Mouse (Mus musculus): ENCODE data around the gene Smco3.

Gene Smco3

GRCm38 (mm10) chr6:136852762-136853161 is 17.5 kb upstream of the Smco3 start:
- peaks cover 11% of the 10 kb centered on the region; the same call in 1 of the 2 replicates for H3K27me3 ChIP-seq (ENCODE audit: insufficient read depth, low read length)
- H3K36me3 ChIP-seq (ENCODE audit: insufficient read depth, low read length), result no peaks in the 10 kb centered on the region
- H3K9me3 ChIP-seq (ENCODE audit: low read length), result no peaks in the 10 kb centered on the region
- TF ChIP-seq NANOG (IDR thresholded peaks at IDR 0.05; ENCODE audit: borderline replicate concordance, low read length) (no peak), POU5F1 (IDR thresholded peaks at IDR 0.05; ENCODE audit: borderline replicate concordance, low read length) (no peak), CTCF (conservative IDR thresholded peaks at IDR 0.05; ENCODE audit: low read length) (no peak)
- no peak overlapping the region for H3K4me3 ChIP-seq (replicated peaks; ENCODE audit: low read length)
- H3K4me1 ChIP-seq (replicated peaks; ENCODE audit: low read depth, low read length), result peaks cover 20% of the 10 kb centered on the region

- no peak for TF ChIP-seq NANOG (IDR thresholded peaks at IDR 0.05; ENCODE audit: borderline replicate concordance, low read length)
- no peak for TF ChIP-seq POU5F1 (IDR thresholded peaks at IDR 0.05; ENCODE audit: borderline replicate concordance, low read length)
- TF ChIP-seq CTCF (conservative IDR thresholded peaks at IDR 0.05; ENCODE audit: low read length), result no peak
- Histone ChIP-seq H3K36me3 (ENCODE audit: insufficient read depth, low read length) (no peaks in the 10 kb centered on the region), H3K27me3 (ENCODE audit: insufficient read depth, low read length) (peaks cover 7% of the 10 kb centered on the region; the same call in 1 of the 2 replicates)
Observed at GRCm38 (mm10) chr6:136852348-136852747, 17.1 kb upstream of the Smco3 start.

GRCm38 (mm10) chr6:136850267-136850666 is 15.0 kb upstream of the Smco3 start:
- no peak for TF ChIP-seq POU5F1 (IDR thresholded peaks at IDR 0.05; ENCODE audit: borderline replicate concordance, low read length)
- no peak for TF ChIP-seq NANOG (IDR thresholded peaks at IDR 0.05; ENCODE audit: borderline replicate concordance, low read length)
- TF ChIP-seq CTCF (conservative IDR thresholded peaks at IDR 0.05; ENCODE audit: low read length), result no peak
- Histone ChIP-seq H3K27me3 (ENCODE audit: insufficient read depth, low read length) (no peaks in the 10 kb centered on the region), H3K4me1 (replicated peaks; ENCODE audit: low read depth, low read length) (peaks cover 6% of the 10 kb centered on the region), H3K9me3 (ENCODE audit: low read length) (no peaks in the 10 kb centered on the region), H3K36me3 (ENCODE audit: insufficient read depth, low read length) (no peaks in the 10 kb centered on the region), H3K4me3 (replicated peaks; ENCODE audit: low read length) (no peak overlapping the region)

More at GRCm38 (mm10) chr6:136852348-136852747, 17.1 kb upstream of the Smco3 start:
- Histone ChIP-seq H3K4me3 (replicated peaks; ENCODE audit: low read length) (no peak overlapping the region), H3K4me1 (replicated peaks; ENCODE audit: low read depth, low read length) (peaks cover 16% of the 10 kb centered on the region), H3K9me3 (ENCODE audit: low read length) (no peaks in the 10 kb centered on the region)

- TF ChIP-seq POU5F1 (IDR thresholded peaks at IDR 0.05; ENCODE audit: borderline replicate concordance, low read length) (no peak), NANOG (IDR thresholded peaks at IDR 0.05; ENCODE audit: borderline replicate concordance, low read length) (no peak), CTCF (conservative IDR thresholded peaks at IDR 0.05; ENCODE audit: low read length) (no peak)
- peaks cover 6% of the 10 kb centered on the region for H3K4me1 ChIP-seq (replicated peaks; ENCODE audit: low read depth, low read length)
- H3K27me3 ChIP-seq (ENCODE audit: insufficient read depth, low read length), result no peaks in the 10 kb centered on the region
Observed at GRCm38 (mm10) chr6:136848971-136849370, 13.7 kb upstream of the Smco3 start.

GRCm38 (mm10) chr6:136848399-136848798 is 13.1 kb upstream of the Smco3 start:
- TF ChIP-seq CTCF (conservative IDR thresholded peaks at IDR 0.05; ENCODE audit: low read length) (no peak), POU5F1 (IDR thresholded peaks at IDR 0.05; ENCODE audit: borderline replicate concordance, low read length) (no peak), NANOG (IDR thresholded peaks at IDR 0.05; ENCODE audit: borderline replicate concordance, low read length) (no peak)
- no peaks in the 10 kb centered on the region for H3K36me3 ChIP-seq (ENCODE audit: insufficient read depth, low read length)
- peaks cover 6% of the 10 kb centered on the region for H3K4me1 ChIP-seq (replicated peaks; ENCODE audit: low read depth, low read length)
- H3K27me3 ChIP-seq (ENCODE audit: insufficient read depth, low read length), result no peaks in the 10 kb centered on the region
- no peaks in the 10 kb centered on the region for H3K9me3 ChIP-seq (ENCODE audit: low read length)
- H3K4me3 ChIP-seq (replicated peaks; ENCODE audit: low read length), result no peak overlapping the region

More at GRCm38 (mm10) chr6:136848971-136849370, 13.7 kb upstream of the Smco3 start:
- no peaks in the 10 kb centered on the region for H3K9me3 ChIP-seq (ENCODE audit: low read length)
- H3K4me3 ChIP-seq (replicated peaks; ENCODE audit: low read length), result no peak overlapping the region
- H3K36me3 ChIP-seq (ENCODE audit: insufficient read depth, low read length), result no peaks in the 10 kb centered on the region

GRCm38 (mm10) chr6:136847790-136848189 is 12.5 kb upstream of the Smco3 start:
- no peaks in the 10 kb centered on the region for H3K27me3 ChIP-seq (ENCODE audit: insufficient read depth, low read length)
- H3K9me3 ChIP-seq (ENCODE audit: low read length), result no peaks in the 10 kb centered on the region
- H3K36me3 ChIP-seq (ENCODE audit: insufficient read depth, low read length), result no peaks in the 10 kb centered on the region
- H3K4me3 ChIP-seq (replicated peaks; ENCODE audit: low read length), result no peak overlapping the region
- TF ChIP-seq NANOG (IDR thresholded peaks at IDR 0.05; ENCODE audit: borderline replicate concordance, low read length) (no peak), POU5F1 (IDR thresholded peaks at IDR 0.05; ENCODE audit: borderline replicate concordance, low read length) (no peak), CTCF (conservative IDR thresholded peaks at IDR 0.05; ENCODE audit: low read length) (peak; percentile 71)
- peaks cover 5% of the 10 kb centered on the region for H3K4me1 ChIP-seq (replicated peaks; ENCODE audit: low read depth, low read length)

GRCm38 (mm10) chr6:136847267-136847666 is 12.0 kb upstream of the Smco3 start:
- Histone ChIP-seq H3K4me3 (replicated peaks; ENCODE audit: low read length) (no peak overlapping the region), H3K4me1 (replicated peaks; ENCODE audit: low read depth, low read length) (peaks cover 5% of the 10 kb centered on the region), H3K9me3 (ENCODE audit: low read length) (no peaks in the 10 kb centered on the region), H3K27me3 (ENCODE audit: insufficient read depth, low read length) (no peaks in the 10 kb centered on the region), H3K36me3 (ENCODE audit: insufficient read depth, low read length) (no peaks in the 10 kb centered on the region)
- no peak for TF ChIP-seq POU5F1 (IDR thresholded peaks at IDR 0.05; ENCODE audit: borderline replicate concordance, low read length)
- TF ChIP-seq CTCF (conservative IDR thresholded peaks at IDR 0.05; ENCODE audit: low read length), result no peak
- no peak for TF ChIP-seq NANOG (IDR thresholded peaks at IDR 0.05; ENCODE audit: borderline replicate concordance, low read length)

GRCm38 (mm10) chr6:136845706-136846480 is 10.6 kb upstream of the Smco3 start:
- Histone ChIP-seq H3K9me3 (ENCODE audit: low read length) (no peaks in the 10 kb centered on the region), H3K27me3 (ENCODE audit: insufficient read depth, low read length) (no peaks in the 10 kb centered on the region), H3K4me3 (replicated peaks; ENCODE audit: low read length) (no peak overlapping the region), H3K4me1 (replicated peaks; ENCODE audit: low read depth, low read length) (peaks cover 6% of the 10 kb centered on the region), H3K36me3 (ENCODE audit: insufficient read depth, low read length) (no peaks in the 10 kb centered on the region)
- TF ChIP-seq CTCF (conservative IDR thresholded peaks at IDR 0.05; ENCODE audit: low read length) (no peak), NANOG (IDR thresholded peaks at IDR 0.05; ENCODE audit: borderline replicate concordance, low read length) (no peak), POU5F1 (IDR thresholded peaks at IDR 0.05; ENCODE audit: borderline replicate concordance, low read length) (no peak)
